Mouse (Mus musculus): Measurements from ENCODE around the gene Stap2.

Stap2 gene

GRCm38 (mm10) chr17:56003000-56003399 is 2.4 kb downstream of the Stap2 start:
- DNase-seq = no peak

GRCm38 (mm10) chr17:55999794-56000499 is 5.4 kb downstream of the Stap2 start:
- no peak for DNase-seq

GRCm38 (mm10) chr17:55996007-55996406 is 9.4 kb downstream of the Stap2 start:
- DNase-seq = peak in 1 of 2 experiments; percentile 50

- DNase-seq = no peak
Observed at GRCm38 (mm10) chr17:55990278-55990898, 15.0 kb downstream of the Stap2 start.

GRCm38 (mm10) chr17:55986030-55986961 is 19.1 kb downstream of the Stap2 start, which contains the start of gene Fsd1:
Fsd1 (plus strand) TSS chr17:55986509.
- peak; percentile 76 to 83 for DNase-seq

- no peak for DNase-seq
Observed at GRCm38 (mm10) chr17:55977301-55977700, 28.1 kb downstream of the Stap2 start.

- DNase-seq = peak; percentile 89 to 91
Observed at GRCm38 (mm10) chr17:55976255-55976862, 29.0 kb downstream of the Stap2 start.

- peak in 1 of 2 experiments; percentile 17 for DNase-seq
Observed at GRCm38 (mm10) chr17:55971453-55971852, 33.9 kb downstream of the Stap2 start.

GRCm38 (mm10) chr17:55969966-55970891 is 35.2 kb downstream of the Stap2 start, which contains the start of gene Shd:
Shd (plus strand) TSS chr17:55970467.
- DNase-seq = peak; percentile 72 to 81

- peak; percentile 72 to 80 for DNase-seq
Observed at GRCm38 (mm10) chr17:55969560-55969959, 35.8 kb downstream of the Stap2 start.

- DNase-seq = peak; percentile 42 to 61
Observed at GRCm38 (mm10) chr17:55968210-55968609, 37.2 kb downstream of the Stap2 start.

- DNase-seq = no peak
Observed at GRCm38 (mm10) chr17:55967186-55967585, 38.2 kb downstream of the Stap2 start.

- no peak for DNase-seq
Observed at GRCm38 (mm10) chr17:55964996-55965395, 40.4 kb downstream of the Stap2 start.

- no peak for DNase-seq
Observed at GRCm38 (mm10) chr17:55964496-55964895, 40.9 kb downstream of the Stap2 start.

GRCm38 (mm10) chr17:55963171-55963570 is 42.2 kb downstream of the Stap2 start:
- DNase-seq = peak in 1 of 2 experiments; percentile 5

- DNase-seq = peak in 1 of 2 experiments; percentile 1
Observed at GRCm38 (mm10) chr17:55961631-55962030, 43.8 kb downstream of the Stap2 start.

GRCm38 (mm10) chr17:55960791-55961190 is 44.6 kb downstream of the Stap2 start:
- DNase-seq = peak in 1 of 2 experiments; percentile 0

- DNase-seq = no peak
Observed at GRCm38 (mm10) chr17:55959946-55960740, 45.2 kb downstream of the Stap2 start.

GRCm38 (mm10) chr17:55958918-55959728 is 46.3 kb downstream of the Stap2 start, which contains the start of gene Yju2:
Yju2 (plus strand) TSS chr17:55959099.
- peak; percentile 92 to 95 for DNase-seq

GRCm38 (mm10) chr17:55958584-55958886 is 46.8 kb downstream of the Stap2 start:
- DNase-seq = no peak
